Mouse (Mus musculus) left cerebral cortex, adult 9 months (tissue): ENCODE results near the gene Metap2.
"Not testable (repeated sequence)": the region's sequence is repeated elsewhere in the genome, so short reads cannot be mapped to it uniquely, and the experiment has no call there.

Experiments
- DNase-seq, 2 experiments: peaks; one replicate each; pipeline ENCODE4 v3.0.0; 2022; ENCODE audit warnings: low spot score in 2 of 2

Gene Metap2

DNA sequence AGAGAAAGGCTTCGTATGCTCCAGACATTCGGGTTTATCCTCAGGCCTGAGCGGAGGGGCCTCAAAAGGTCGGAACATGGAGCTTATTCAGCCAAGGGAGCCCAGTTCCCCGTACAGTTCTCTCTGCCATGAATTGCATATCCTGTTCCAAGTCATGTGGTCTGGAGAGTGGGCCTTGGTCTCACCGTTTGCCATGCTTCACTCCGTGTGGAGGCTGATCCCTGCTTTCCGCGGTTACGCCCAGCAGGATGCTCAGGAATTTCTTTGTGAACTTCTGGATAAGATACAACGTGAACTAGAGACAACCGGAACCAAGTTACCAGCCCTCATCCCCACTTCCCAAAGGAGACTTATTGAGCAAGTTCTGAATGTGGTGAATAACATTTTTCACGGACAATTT, 50.2 kb downstream of the Metap2 start:
- no peak for DNase-seq

GRCm38 (mm10) chr10:93835115-93835514, 61.8 kb downstream of the Metap2 start:
- not testable (repeated sequence) for DNase-seq

DNA sequence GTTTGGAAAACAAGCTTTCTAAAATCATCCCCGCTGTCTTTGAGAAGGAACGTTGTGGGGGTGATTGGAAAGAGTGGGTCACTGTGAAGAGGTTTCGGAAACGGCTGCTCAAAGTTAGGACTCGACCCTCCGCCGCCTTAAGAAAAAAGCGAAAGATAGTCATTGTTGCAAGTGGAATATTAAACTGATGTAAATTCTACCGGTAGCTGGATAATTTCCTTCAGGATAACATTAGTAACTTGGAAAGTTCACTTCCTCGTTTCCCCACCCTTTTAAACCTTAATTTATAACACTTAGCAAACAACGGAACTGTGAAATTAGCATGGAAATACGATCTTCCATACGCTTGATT, 62.5 kb downstream of the Metap2 start:
- DNase-seq, result no peak

DNA sequence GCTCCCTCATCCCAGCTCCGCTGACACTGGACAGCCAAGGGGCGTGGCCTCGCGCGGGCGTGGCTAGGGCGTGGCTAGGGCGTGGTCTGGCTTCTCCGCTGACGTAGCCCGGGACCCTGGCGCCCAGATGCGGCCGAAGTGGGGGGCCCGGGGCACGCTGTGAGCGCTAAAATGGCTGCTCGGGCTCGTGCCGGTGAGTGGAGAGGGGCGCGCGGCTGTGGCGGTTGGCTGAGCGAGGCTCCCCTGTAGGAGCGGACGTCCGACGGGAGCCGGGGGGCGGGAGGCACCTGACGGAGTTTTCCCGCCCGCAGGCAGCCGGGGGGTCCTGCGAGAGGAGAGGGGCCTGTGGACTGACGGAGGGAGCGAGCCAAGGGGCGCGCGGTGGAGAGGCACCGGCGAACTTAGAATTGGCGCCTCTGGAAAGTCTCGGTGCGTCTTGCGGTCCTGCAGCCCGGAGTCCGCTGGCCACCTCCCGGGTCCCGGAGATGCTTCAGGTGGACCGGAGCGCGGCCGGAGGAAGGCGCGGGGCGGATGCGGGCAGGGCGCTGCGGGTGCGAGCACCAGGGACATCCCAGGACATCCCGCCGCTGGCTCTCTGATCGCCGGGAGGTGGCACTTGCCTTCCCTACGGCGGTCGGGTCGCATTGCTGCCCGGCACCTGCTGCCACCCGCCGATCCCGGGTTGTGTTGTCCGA, 63.0 kb downstream of the Metap2 start:
- DNase-seq, result no peak

DNA sequence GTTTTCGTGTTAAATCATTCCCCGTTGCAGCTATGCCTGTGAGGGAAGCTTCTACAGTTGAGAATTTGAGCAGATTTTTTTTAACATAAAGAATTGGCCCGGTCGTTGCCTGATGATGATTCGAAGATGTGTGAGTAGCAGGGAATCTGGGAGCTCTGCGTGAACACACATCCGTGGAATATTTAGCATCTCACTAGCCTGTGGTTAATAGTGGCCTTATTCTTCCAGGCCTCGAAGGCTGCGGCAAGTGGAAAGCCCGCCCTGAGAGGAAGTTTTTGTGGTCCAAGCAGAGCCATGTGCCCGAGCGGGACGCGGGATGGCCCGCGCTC, 63.6 kb downstream of the Metap2 start:
- no peak for DNase-seq

GRCm38 (mm10) chr10:93832811-93833210, 64.1 kb downstream of the Metap2 start:
- DNase-seq, result no peak

DNA sequence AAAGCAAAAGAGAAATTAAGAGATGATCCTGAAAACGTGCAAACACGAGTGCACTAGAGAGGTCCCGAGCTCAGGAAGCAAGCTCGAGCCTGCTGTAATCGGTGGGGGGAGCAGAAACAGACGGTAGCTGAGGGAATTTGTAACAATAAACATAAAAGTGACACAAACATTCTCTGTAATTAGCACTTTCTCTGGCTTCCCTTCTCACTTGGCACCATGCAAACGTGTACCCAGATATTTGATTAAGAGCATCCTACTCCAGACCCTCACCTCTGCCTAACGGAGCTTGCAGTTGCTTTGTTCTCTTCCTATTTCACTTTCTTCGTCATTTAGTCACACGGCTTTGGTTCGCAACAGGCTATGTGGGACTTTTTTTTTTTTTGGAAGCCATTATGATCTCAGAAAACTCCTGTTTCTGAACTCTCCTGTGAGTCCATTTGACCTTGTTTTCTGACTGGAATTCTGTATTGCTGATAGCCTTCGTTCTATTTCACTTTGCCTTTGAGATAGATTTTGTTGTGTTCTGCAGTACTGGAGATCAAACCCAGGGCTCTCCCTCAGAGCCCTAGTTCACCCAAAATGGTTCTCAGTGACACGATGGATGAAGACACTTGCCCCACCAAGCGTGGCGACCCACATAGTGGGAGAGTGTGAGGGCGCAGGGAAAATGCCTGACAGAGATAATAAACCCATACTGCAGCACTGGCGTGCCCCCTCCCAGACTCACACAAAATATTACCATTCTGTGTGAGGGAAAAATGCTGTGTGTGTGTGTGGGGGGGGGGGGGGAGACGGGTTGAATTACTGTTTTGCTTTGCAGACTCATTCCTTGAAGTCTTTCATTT, 64.9 kb downstream of the Metap2 start:
- DNase-seq, result no peak

- no peak for DNase-seq
These were observed 65.8 kb downstream of the Metap2 start, which contains the start of gene Usp44 for GRCm38 (mm10) chr10:93830931-93831729. Usp44 (plus strand) TSS chr10:93831555.

GRCm38 (mm10) chr10:93829898-93830831, 66.7 kb downstream of the Metap2 start:
- DNase-seq, result no peak

DNA sequence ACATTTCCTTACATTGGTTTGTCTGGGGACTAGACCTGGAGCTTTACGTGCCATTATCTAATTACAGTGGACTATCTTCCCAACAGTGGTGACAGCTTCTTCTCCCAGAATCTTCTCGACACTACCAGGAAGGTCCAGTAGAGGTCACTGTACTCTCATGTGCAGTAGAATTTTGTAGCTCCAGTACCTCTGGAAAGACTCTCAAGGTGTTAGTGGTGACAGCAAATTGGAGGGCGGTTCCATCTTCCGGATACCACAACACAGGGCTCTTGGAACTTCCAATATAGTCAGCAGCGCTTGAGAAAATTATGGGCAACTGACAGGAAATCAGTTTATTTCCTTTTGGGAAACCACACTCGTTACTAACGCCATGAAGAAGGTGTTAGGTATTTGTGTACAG, 78.2 kb downstream of the Metap2 start:
- peak in 1 of 2 experiments; percentile 74 for DNase-seq

DNA sequence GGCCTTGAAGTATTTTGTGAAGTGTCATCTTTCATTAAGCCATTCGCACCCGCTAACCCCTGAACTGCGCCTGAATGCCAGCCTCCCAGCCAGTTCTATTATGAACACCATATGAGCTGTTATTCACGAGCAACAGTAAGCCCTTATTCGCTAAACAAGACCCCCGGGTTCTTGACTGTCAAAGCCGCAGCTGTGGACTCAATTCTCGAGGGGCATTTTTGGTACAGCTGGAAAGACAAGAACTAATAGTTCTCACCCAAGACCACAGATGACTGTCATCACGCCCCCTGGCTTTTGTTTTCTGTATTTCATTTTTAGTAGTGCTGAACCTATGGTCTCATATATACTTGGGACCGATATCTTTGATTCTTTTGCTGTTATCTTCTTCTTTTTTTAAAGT, 83.1 kb downstream of the Metap2 start:
- no peak for DNase-seq

DNA sequence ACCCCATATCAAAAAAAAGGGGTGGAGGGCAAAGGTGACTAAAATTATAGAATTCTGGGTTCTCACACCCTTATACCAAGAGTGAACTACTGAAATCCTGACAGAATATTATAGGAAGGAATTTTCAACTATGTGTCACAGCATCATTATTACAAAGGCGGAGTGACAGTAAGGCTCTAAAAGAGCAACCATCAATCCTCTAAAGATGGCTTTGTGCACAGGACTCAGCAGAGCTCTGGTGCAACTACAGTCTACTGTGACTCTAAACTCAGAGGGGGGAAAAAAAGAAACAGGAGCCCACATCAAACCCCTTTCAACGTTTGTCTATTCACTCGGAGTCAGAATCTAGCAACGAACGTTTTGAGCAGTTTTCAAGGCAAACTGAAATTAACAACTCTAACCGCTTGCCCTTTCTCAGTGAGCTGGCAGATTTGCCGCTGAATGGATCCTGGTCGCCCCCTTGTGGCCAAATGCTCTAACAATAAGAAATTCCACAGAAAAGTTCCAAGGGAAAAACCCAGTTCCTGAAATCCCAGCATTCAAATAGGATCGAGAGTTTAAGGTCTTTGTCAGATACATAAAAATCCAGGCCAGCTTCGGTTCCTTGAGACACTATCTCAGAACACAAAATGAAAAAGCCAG, 84.0 kb downstream of the Metap2 start:
- DNase-seq, result peak in 1 of 2 experiments; percentile 80

DNA sequence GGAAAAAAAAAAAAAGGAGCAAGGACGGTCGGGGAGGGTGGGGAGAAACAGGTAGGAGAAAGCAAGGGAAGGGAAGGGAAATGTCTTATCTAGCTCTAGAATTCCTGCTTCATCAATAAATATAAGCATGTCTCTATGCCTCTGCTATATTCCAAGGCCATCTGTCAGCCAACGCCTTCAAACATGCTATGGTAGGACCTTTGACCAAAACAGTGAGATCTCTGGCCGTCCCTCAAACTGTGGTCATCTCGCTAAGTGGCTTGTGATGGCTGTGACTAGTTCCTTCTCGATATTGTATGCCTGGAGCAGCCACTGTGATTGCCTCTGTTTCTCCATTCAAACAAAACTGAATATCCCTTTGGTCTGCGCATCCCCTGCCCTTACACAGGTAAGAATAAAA, 84.8 kb downstream of the Metap2 start:
- no peak for DNase-seq

GRCm38 (mm10) chr10:93810590-93811185, 86.2 kb downstream of the Metap2 start:
- no peak for DNase-seq

GRCm38 (mm10) chr10:93809438-93809837, 87.5 kb downstream of the Metap2 start:
- not testable (repeated sequence) for DNase-seq
